Mouse (Mus musculus): ENCODE data around the gene Arl2bp. TPM values are rescaled to one million over a fixed set of nuclear protein-coding genes. Genes with fewer than 3 reads are reported as not detected.
A peak's percentile ranks its signal among the peaks of the same experiment; 100 is the strongest.

Gene Arl2bp
- total RNA-seq, 2 experiments from 2014 or later = 63.2 to 64.6 TPM

DNA sequence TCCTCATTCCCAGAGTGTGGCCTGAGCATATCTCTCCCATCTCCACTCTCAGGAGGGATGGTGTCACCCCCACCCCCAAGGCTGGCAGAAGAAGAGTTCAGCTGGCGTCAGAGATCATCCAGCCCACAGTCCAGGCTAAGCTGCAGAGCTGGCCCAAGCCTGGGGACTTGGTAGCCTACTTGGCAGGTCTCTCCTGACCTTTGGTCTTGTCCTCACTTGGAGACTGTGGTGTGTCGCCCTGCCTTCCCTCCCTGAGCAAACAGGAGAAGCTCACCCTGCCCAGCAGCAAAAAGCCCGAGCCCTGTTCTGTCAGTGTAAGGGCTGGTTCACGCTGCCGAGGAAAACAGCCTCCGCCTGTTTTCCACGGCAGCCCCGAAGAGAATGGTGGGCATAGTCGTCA, 19.6 kb downstream of the Arl2bp start:
- intact Hi-C loops (cut with DNase I; ENCODE audit: low total_unique reads) = loop anchor here (10.0 kb wide), 1 partner anchor 161 kb away; no protein-coding TSS in a partner anchor
- no peak for DNase-seq

DNA sequence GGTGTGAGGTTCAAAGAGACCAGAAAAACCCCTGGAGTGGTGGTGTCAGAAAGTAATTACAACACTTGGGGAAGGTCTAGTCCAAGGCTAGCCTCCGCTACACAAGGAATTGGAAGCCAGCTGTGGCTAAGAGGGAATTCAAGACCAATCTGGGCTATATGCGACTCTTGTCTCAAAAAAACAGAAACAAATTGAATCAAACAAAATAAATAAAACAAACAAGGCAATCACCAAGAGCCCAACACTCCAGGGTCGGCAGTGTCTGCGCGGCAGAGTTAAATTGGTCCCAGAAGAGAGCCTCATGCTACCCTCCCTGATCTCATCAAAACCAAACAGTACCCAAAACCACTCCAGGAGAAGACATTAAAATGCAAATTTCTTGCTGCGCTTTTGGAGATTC, 28.3 kb downstream of the Arl2bp start:
- intact Hi-C loops (cut with DNase I; ENCODE audit: low total_unique reads) = loop anchor here (10.0 kb wide), 1 partner anchor 90 kb away; the partner anchor contains the start of genes Fam192a and Rspry1
- DNase-seq = no peak

DNA sequence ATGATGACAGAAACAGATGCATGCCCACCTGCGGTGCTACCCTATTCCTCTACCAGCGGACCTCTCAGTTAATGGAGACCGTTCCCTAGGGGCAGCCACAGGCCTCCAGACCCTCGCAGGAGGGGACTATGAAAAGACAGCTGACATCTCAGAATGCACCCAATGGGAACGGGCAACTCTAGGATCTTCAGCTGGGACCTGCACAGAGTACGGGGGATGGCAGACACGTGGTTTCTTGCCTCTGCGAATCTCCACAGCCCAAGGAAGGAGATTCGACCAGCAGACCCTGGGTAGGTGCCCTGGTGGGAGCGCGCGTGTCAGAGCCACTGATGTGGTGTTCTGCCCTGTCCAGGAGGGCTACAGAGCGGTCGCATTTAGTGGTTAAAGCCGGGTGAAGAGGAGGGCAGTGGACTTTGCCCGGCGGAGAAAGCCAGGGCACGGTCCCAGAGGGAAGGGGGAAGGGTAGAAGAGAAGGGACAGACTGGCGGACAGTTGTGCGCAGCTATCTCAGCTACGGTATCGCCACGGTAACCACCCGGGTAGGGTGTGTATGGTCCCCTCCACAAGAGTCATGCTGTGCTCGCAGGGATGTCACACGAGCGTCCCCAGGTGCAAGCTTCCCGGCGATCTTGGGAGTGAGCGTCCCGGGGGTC, 29.1 kb downstream of the Arl2bp start:
- intact Hi-C loops (cut with DNase I; ENCODE audit: low total_unique reads) = loop anchor here (10.0 kb wide), 1 partner anchor 91 kb away; the partner anchor contains the start of genes Fam192a and Rspry1
- DNase-seq = no peak

DNA sequence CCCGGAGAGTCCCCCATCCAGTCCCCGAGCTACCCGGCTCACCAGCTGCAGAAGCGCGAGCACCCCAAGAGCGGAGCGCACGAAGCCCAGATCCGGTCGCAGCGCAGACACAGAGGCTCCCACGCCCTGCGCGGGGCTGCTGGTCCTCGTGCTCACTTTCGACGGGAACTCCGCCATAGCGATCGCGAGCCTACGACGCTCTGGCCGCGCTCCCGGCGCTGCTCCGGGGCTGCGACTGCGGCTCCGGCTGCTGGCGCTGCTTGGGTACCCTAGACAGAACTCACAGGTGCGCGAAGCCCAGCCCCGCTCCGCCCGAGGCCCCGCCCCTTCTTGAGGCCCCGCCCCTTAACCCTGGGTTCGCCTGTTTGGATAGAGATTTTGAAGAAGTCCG, 29.6 kb downstream of the Arl2bp start, which contains the start of gene Pllp:
TSS of gene Pllp (minus strand) at position 285 of the 391 bp plus-strand sequence.
- intact Hi-C loops (cut with DNase I; ENCODE audit: low total_unique reads) = loop anchor here (10.0 kb wide), 1 partner anchor 91 kb away; the partner anchor contains the start of genes Fam192a and Rspry1
- peak; percentile 29 for DNase-seq

DNA sequence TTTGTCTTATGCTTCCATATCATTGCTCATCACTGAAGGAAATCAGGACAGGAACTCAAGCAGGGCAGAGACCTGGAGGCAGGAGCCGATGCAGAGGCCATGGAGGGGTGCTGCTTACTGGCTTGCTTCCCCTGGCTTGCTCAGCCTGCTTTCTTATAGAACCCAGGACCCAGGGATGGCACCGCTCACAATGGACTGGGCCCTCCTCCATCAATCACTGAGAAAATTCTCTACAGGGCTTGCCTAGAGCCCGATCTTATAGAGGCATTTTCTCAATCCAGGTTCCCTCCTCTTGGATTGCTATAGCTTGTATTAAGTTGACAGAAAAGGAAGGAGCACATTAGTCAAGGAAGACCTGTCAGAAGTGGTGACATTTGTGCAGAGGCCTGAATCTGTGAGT, 30.2 kb downstream of the Arl2bp start:
- intact Hi-C loops (cut with DNase I; ENCODE audit: low total_unique reads) = loop anchor here (10.0 kb wide), 1 partner anchor 92 kb away; the partner anchor contains the start of genes Fam192a and Rspry1

DNA sequence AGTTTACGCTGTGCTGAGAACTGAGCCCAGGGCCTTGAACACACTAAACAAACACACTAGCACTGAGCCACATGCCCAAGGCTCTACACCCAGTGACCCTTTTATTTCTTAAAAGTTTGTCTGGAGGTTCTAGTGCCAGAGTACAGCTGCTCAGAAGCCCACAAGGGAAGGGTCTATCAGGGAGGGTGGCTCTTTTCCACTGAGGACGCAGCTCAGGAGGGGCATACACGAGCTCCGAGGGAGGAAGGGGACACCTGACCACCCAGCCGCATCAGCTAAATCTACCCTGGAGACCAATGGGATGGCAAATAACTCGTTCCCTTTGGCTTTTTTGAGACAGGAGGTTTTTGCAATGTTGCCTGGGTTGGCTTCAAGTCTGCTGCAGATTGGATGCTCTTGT, 31.6 kb downstream of the Arl2bp start:
- intact Hi-C loops (cut with DNase I; ENCODE audit: low total_unique reads) = loop anchor here (10.0 kb wide), 1 partner anchor 93 kb away; the partner anchor contains the start of genes Fam192a and Rspry1
- no peak for DNase-seq

More for the DNA sequence above, 30.2 kb downstream of the Arl2bp start:
- DNase-seq = no peak

DNA sequence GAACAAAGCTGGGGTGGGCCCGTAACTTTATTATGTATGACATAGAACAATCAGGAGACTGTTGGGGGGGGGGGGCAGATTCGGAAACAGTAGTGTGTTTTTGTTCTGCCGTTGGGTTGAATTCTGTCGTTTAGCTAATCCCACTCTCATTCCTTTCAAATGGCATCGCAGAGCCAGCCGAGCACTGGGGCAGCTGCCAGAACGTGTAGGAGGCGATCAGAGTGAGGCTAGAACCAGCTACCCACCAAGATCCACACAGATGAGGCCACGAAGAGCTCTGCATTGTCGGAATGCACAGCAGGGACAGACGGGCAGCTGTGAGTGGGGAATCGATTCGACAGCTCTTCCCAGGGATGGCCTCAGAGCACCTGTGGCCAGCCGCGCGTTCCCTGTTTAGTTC, 33.0 kb downstream of the Arl2bp start:
- DNase-seq = no peak
- intact Hi-C loops (cut with DNase I; ENCODE audit: low total_unique reads) = loop anchor here (10.0 kb wide), 1 partner anchor 95 kb away; the partner anchor contains the start of genes Fam192a and Rspry1

DNA sequence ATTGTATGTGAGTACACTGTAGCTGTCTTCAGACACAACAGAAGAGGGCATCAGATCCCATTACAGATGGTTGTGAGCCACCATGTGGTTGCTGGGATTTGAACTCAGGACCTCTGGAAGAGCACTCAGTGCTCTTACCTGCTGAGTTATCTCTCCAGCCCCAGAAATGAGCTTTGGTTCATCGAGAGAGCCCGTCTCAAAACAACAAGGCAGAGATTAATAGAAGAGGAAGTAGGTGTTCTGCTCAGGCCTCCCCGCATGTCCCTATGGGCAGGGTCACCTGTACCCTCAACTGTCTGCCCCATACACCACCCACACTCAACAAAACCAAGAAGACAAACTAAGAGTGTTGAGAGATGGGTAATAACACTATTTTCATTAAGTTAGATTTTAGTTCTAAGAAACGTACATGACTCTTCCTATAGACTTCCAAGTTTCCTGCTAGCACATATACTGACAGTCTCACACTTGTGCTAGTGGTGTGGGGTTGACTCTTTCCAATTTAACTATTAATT, 34.1 kb downstream of the Arl2bp start:
- no peak for DNase-seq
- intact Hi-C loops (cut with DNase I; ENCODE audit: low total_unique reads) = no loop called here

DNA sequence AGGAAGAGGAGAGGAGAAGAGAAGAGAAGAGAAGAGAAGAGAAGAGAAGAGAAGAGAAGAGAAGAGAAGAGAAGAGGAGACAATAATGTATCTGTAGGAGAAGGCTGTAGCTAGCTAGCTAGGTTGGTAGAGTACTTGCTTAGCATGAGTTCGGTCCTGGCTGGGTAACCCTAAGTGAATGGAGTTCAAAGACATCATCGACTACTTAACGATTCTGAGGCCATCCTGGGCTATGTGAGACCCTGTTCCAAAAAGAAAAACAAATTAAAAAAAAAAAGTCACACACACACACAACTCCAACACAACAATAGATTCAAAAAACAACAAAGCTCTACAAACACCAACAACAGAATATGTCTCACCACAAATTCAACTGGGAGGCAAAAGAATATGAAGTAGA, 35.8 kb downstream of the Arl2bp start:
- no peak for DNase-seq
- intact Hi-C loops (cut with DNase I; ENCODE audit: low total_unique reads) = no loop called here

DNA sequence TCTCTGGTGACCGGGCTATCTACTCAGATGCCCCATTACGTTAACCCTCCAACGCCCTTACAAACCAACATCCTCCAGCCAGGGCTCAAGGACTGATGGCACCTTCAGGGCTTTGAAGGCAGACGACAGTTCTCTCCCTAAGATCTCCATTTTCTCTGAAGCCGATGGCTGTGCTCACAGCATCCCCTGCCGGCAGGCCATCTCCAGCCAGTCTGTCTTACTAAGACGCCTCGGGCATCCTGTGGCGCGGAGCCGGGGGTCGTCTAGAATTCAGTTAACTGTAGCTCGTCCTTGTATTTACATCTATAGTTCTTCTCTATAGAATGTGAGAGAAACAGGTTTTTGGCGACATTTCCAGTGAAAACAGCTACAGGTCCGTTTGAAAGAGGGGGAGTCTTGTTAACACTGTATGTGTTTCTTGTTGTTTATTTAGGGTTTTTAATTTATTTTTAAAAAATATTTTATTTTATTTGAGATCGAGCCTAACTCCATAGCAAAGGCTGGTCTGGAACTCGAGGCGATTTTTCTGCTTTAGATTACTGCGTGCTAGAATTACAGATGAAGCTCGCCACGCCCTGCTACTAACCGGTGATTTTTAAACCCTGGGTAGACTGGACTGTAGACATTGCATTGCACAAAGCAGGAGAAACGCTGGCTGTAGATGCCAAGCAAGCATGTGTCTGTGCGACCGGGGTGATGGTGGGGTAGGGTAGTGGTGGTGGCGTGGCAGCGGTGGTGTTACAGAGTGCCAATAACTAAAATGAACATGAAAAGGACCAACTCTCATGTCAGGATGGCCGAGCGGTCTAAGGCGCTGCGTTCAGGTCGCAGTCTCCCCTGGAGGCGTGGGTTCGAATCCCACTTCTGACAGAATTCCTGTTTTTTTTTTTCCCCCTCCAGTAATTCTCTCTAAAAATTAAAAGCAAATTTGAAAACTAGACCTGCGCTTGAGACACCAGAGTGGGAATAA, 36.7 kb downstream of the Arl2bp start:
- intact Hi-C loops (cut with DNase I; ENCODE audit: low total_unique reads) = no loop called here
- peak; percentile 76 for DNase-seq

DNA sequence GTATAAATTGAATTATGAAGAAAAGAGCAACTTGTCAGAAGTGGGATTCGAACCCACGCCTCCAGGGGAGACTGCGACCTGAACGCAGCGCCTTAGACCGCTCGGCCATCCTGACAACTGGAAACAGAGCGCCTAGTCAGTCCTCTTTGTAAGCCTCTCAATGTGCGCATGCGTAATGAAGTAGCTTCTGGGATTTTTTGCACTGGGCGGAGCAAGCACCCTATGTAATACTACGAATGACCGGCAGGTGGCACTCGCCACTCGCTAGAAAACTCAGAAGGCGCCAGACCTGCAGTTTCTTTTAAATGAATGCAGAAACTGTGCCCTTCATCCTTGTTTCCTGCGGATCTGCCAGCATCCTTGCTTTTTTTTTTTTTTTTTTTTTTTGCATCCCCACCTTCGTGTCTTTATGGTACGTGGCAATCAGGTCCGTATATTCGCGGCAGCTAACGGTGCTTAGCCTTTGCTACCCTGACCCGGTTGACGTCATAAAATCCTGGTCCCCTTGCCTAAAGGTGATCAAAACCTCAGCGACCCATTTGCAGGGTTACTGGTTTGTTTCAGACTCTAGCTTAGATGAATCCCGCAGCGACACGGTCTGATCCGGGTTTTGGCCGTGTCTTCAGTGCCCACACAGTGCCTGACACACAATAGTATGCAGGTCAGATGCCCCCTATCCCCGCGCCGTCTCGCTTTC, 37.7 kb downstream of the Arl2bp start:
- DNase-seq = peak; percentile 90
- intact Hi-C loops (cut with DNase I; ENCODE audit: low total_unique reads) = loop anchor here (2.0 kb wide), 1 partner anchor 109 kb away; no protein-coding TSS in a partner anchor

DNA sequence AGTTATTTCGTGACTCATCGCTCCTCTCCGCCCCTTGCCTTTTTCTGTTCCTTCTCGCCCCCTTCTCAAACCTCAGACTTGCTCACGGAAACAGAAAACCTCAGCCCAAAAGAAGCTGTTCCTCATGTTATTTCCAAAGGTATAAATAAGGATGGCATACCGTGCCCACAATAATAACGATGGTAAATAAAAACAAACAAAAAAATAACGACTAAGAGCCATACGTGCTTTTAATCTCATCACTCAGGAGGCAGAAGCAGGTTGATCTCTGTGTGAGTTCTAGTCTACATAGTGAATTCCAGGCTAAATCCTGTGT, 38.2 kb downstream of the Arl2bp start:
- intact Hi-C loops (cut with DNase I; ENCODE audit: low total_unique reads) = loop anchor here (2.0 kb wide), 1 partner anchor 108 kb away; no protein-coding TSS in a partner anchor

DNA sequence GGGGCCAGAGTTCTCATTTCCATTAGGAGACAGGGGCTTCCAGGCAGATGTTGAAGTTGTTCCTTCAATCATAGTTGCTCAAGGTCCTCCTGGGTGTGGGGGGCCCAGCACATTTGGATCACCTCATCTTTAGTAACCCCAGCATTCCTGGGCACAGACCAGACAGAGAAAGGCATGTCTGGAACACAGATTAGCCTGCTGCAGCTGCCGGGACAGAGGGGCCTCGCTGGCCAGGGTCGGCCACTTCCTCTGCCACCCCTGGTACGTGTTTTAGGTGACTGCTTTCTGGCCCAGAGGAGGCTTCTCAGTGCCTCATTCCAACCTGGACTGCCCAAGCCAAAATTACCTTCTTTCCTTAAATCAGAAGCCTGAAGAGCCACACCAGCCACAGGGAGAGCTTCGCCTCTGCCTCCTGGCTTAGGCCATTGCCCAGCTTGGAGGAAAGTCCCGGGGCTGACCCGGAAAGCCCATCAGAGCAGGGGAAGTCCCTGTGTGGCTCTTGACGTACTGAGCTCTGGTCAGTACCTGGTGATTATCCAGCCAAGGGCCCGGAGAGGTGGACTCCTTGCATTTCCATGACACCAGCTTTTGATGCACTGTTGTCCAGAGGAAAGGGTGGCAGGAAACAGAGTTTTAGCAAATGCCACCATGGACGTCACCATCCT, 39.3 kb downstream of the Arl2bp start:
- DNase-seq = no peak
- intact Hi-C loops (cut with DNase I; ENCODE audit: low total_unique reads) = loop anchor here (2.0 kb wide), 1 partner anchor 107 kb away; no protein-coding TSS in a partner anchor

More for the DNA sequence above, 38.2 kb downstream of the Arl2bp start:
- no peak for DNase-seq

DNA sequence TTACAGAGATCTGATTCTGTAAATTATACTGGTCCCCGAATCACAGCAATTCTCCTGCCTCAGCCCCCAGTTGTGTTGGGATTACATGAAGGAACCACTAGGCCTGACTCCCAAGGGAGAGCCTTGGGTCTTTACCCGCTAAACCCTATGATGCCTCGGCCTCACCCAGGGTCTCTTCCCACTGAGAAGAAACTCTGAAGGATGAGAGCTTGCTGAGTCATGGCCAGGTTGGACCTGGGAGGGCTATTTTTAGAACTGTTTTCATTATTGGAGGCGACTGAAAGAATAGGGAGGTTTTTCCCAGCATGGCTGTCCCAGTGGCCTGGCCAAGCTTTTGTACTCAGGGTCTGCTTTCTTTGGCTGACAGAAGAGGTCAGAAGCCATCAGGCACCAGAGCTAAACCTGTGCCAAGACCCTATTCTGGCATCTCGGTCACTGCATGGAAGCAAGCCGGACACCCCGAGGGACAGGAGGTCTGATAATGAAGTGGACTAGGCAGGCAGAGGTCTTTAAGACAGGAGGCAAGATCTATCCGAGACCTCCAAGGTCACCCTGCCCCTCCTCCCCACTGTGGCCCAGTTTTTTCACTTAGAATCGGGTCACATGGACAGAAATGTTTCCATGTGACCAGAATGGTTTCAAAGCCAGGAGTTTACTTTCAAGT, 40.5 kb downstream of the Arl2bp start:
- no peak for DNase-seq
- intact Hi-C loops (cut with DNase I; ENCODE audit: low total_unique reads) = no loop called here

DNA sequence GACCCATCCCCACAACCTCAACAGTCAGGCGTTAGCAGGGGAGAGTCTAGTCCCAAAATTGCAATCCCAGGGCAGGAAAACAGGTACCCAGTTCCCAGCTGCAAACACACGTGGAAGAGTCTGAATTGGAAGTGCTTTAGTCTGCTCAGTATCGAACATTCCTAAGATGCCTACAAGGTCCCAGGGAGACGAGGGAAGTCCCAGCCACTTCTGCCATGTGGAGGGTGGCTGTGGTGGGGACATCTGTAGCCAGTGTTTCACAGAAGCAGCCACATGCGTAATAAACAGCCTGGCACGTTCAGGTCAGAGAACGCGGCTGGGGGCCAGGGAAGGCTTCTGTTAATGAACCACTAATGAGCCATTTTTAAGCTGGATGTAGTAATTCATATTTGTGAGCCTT, 43.9 kb downstream of the Arl2bp start:
- DNase-seq = no peak
- intact Hi-C loops (cut with DNase I; ENCODE audit: low total_unique reads) = no loop called here

DNA sequence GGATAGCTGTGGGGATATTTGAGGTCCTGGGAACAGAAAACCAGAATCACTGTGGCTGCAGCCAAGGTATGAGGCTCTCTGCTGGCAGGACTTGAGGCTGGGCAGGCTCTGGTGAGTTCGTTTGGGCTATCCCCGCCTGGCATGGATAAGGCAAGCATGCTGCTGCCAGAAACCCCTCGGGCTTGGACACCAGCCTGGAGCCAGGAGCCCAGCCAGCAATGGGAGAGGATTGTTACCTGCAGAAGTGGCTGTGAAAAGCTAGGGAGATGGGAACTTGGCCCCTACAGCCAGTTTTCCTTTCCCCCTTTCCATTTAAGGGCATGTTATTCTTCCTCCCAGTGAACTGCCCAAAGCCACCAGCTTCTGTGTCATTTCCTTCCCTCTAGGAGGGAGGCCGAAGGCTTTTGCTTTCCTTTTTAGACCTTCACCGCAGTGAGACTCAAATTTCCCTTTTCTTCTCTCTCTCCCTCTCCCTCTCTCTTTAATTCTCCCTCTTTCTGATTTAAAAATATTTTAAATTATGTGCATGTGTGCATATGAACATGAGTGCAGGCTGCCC, 44.8 kb downstream of the Arl2bp start:
- intact Hi-C loops (cut with DNase I; ENCODE audit: low total_unique reads) = no loop called here
- DNase-seq = no peak

DNA sequence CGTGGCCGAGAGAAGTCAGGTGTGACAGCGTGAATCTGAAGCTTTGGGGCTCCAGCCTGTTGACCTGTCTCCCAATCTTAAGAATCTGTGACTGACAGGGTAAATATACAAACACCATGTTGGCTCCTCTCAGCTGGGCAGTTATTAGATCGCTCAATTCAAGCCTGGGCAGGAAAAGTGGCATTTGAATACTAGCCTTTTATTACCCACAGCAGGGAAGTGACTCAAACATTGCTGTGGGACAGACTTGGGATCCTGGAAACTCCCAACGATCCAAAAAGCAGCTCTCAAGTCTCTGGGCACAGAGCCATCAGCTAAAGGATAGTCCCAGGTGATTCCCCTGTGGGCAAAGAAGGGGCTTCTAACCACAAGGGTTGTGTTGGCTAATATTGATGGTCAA, 48.2 kb downstream of the Arl2bp start:
- intact Hi-C loops (cut with DNase I; ENCODE audit: low total_unique reads) = no loop called here

DNA sequence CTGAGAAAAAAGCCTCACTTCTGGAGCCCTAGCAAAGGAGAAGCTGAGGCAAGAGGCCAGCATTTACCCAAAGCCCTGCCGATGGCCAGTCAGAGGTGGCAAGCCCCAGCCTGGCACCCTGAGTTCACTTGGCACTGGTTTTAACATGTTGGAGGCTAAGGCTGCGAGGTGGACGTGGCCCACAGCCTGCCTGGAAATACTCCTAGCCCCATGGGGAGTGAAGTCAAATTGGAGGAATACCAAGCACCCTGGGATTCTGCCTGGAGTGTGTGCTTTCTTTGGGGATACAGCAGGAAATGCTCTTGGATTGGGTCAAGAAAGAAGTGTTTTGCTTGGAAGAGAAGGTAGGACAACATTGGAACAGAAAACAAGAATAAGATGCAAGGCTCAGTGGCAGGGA, 49.5 kb downstream of the Arl2bp start:
- DNase-seq = no peak
- intact Hi-C loops (cut with DNase I; ENCODE audit: low total_unique reads) = no loop called here

More for the DNA sequence above, 48.2 kb downstream of the Arl2bp start:
- no peak for DNase-seq
